Mouse (Mus musculus): Measurements from ENCODE around the gene AI661453.
"Not testable (repeated sequence)": the region's sequence is repeated elsewhere in the genome, so short reads cannot be mapped to it uniquely, and the experiment has no call there.

Gene AI661453

GRCm38 (mm10) chr17:47436156-47436906 lies at the start of gene AI661453:
Gene AI661453 (plus strand): TSS chr17:47436615.
- DNase-seq (ENCODE audit: low read depth, low spot score): peak; percentile 22

GRCm38 (mm10) chr17:47386649-47387048 lies 49.8 kb upstream of the AI661453 start:
- DNase-seq (ENCODE audit: low read depth, low spot score): peak; percentile 71

- DNase-seq (ENCODE audit: low read depth, low spot score): peak; percentile 41
These were observed 42.1 kb upstream of the AI661453 start for GRCm38 (mm10) chr17:47394223-47394869.

- peak; percentile 67 for DNase-seq (ENCODE audit: low read depth, low spot score)
These were observed 41.0 kb upstream of the AI661453 start for GRCm38 (mm10) chr17:47395376-47395913.

GRCm38 (mm10) chr17:47399091-47399490 lies 37.3 kb upstream of the AI661453 start:
- no peak for DNase-seq (ENCODE audit: low read depth, low spot score)

- DNase-seq (ENCODE audit: low read depth, low spot score): no peak
These were observed 36.0 kb upstream of the AI661453 start, which contains the start of gene Guca1a for GRCm38 (mm10) chr17:47400451-47400850. Gene Guca1a (minus strand): TSS chr17:47400584.

- DNase-seq (ENCODE audit: low read depth, low spot score): no peak
These were observed 28.5 kb upstream of the AI661453 start for GRCm38 (mm10) chr17:47407717-47408557.

- DNase-seq (ENCODE audit: low read depth, low spot score): peak; percentile 75
These were observed 27.9 kb upstream of the AI661453 start for GRCm38 (mm10) chr17:47408558-47408898.

- not testable (repeated sequence) for DNase-seq (ENCODE audit: low read depth, low spot score)
These were observed 26.2 kb upstream of the AI661453 start for GRCm38 (mm10) chr17:47409897-47410861.

- DNase-seq (ENCODE audit: low read depth, low spot score): no peak
These were observed 16.2 kb upstream of the AI661453 start for GRCm38 (mm10) chr17:47420195-47420594.

GRCm38 (mm10) chr17:47421566-47421965 lies 14.8 kb upstream of the AI661453 start:
- no peak for DNase-seq (ENCODE audit: low read depth, low spot score)

- not testable (repeated sequence) for DNase-seq (ENCODE audit: low read depth, low spot score)
These were observed 13.8 kb upstream of the AI661453 start for GRCm38 (mm10) chr17:47422616-47423015.

- no peak for DNase-seq (ENCODE audit: low read depth, low spot score)
These were observed 12.2 kb upstream of the AI661453 start for GRCm38 (mm10) chr17:47424186-47424585.

- DNase-seq (ENCODE audit: low read depth, low spot score): no peak
These were observed 9.1 kb upstream of the AI661453 start for GRCm38 (mm10) chr17:47427316-47427715.

- DNase-seq (ENCODE audit: low read depth, low spot score): no peak
These were observed 7.5 kb upstream of the AI661453 start for GRCm38 (mm10) chr17:47428831-47429304.

- peak; percentile 40 for DNase-seq (ENCODE audit: low read depth, low spot score)
These were observed 5.6 kb upstream of the AI661453 start for GRCm38 (mm10) chr17:47430815-47431214.

- peak; percentile 41 for DNase-seq (ENCODE audit: low read depth, low spot score)
These were observed 612 bp downstream of the AI661453 start, which contains the start of gene 1700001C19Rik for GRCm38 (mm10) chr17:47436907-47437547. Gene 1700001C19Rik (minus strand): TSS chr17:47437376.

GRCm38 (mm10) chr17:47438611-47439010 lies 2.2 kb downstream of the AI661453 start:
- DNase-seq (ENCODE audit: low read depth, low spot score): no peak

GRCm38 (mm10) chr17:47439396-47440028 lies 3.1 kb downstream of the AI661453 start:
- DNase-seq (ENCODE audit: low read depth, low spot score): no peak
